Mouse (Mus musculus): ENCODE data around the gene S100z. TPM values are rescaled to one million over a fixed set of nuclear protein-coding genes. Genes with fewer than 3 reads are reported as not detected.

Gene S100z
- polyA plus RNA-seq (2015; fragmentation: Illumina TruSeq; extraction: RNeasy Lipid Tissue Mini Kit (QIAGEN cat#74804); ENCODE audit: insufficient read depth, low read depth, low replicate concordance), result not detected

DNA sequence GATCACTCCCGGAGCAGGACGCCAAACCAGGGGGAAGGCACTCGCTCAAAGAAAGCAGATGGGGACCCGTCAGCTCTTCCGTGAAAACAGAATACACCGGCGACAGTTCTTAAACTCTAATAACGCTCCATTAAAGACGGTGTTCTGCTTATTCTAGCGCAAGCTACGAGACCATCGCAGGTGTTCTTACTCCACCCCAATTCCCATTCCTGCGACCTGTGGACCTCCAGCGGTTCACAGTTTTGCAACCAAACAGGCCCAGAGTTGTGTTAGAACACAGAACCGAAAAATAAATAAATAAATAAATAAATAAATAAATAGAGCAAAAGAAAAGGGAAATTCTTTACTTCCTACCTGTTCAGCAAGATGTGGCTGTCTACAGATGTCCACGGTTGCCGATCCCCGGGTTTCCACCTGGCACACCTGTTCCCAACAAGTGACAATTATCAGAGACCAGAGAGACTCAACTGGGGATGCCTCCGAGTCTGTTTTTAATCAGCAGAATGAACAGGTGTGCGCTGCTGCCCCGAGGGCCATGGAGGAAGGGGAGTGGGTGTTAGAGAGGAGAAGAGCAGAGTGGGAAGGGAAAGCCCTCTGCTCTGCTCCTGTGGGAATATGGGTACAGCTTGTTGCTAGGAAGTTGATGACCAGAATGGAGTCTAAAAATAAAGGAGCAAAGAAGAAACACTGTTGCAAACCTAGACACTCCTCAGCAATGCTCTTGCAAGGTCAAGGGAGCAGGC lies at the start of gene S100z:
Gene S100z (minus strand): TSS at position 51 of the 743 bp plus-strand sequence.

DNA sequence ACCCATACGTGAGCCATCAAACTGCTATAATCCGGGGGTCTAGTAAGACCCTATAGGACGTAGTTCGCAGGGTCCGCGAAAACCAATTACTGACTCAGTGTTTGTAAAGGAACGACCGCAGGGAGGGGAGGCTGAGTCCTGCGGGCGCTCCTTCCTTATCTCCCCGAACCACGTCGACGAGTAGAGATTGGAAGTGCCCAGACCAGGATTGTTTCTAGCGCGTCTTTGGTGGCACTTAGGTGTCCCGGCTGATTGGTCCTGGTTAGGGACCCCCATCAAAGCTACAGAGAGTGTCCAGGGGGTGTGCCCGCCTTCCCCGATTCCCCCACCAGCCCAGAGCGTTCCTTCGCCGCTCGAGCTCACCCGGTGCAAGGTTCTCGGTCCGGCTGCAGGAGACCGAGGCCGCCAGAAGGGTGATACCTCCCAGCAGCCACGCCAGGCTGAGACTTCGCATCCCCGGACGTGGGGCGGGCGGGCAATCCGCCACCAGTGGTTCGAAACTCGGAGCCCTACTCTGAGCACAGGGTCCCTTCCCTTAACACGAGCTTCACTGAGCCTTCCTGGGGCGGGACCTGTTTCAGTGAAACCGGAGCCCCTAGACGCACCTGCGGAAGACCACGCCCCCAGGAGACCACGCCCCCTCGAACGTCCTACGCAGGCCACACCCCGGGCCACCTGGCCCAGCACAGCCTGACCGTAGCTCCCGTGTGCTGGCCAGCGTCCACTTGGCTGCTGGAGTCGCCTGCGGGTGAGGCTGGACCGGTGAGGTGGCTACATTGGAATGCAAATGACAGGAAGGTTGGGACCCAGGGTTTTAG lies 46.4 kb upstream of the S100z start, which contains the start of gene F2rl1:
Gene F2rl1 (minus strand): TSS at position 554 of the 818 bp plus-strand sequence.

DNA sequence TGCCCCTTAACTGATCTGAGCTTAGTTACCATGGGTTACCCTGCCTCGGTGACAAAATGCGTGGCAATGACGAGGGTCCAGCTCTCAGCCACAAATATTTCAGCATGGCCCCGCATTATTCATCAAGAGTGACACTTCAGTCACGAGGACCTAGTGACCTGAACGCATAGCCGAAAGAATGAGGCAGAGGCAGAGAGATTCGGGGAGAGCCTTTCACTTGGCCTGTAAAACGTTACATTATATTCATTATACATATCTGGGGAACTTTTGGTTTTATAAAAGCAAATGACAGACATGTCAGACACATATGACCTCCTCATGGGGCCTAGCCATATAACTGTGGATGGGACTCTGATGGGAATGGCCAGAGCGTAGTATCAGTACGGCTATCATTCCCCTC lies 33.7 kb downstream of the S100z start, which contains the start of gene Crhbp:
Gene Crhbp (minus strand): TSS at position 101 of the 400 bp plus-strand sequence.

Other genes with a start within 250 kb of the S100z start
- 1.2 TPM for gene Pde8b, start 228.4 kb downstream of the S100z start, polyA plus RNA-seq (2015; fragmentation: Illumina TruSeq; extraction: RNeasy Lipid Tissue Mini Kit (QIAGEN cat#74804); ENCODE audit: insufficient read depth, low read depth, low replicate concordance)
- gene Zbed3, start 155.1 kb downstream of the S100z start, polyA plus RNA-seq (2015; fragmentation: Illumina TruSeq; extraction: RNeasy Lipid Tissue Mini Kit (QIAGEN cat#74804); ENCODE audit: insufficient read depth, low read depth, low replicate concordance), result 6.2 TPM
- 6.5 TPM for gene Aggf1, start 103.4 kb downstream of the S100z start, polyA plus RNA-seq (2015; fragmentation: Illumina TruSeq; extraction: RNeasy Lipid Tissue Mini Kit (QIAGEN cat#74804); ENCODE audit: insufficient read depth, low read depth, low replicate concordance)
- not detected for gene Crhbp, start 33.8 kb downstream of the S100z start, polyA plus RNA-seq (2015; fragmentation: Illumina TruSeq; extraction: RNeasy Lipid Tissue Mini Kit (QIAGEN cat#74804); ENCODE audit: insufficient read depth, low read depth, low replicate concordance)
- gene F2rl1, start 46.5 kb upstream of the S100z start, polyA plus RNA-seq (2015; fragmentation: Illumina TruSeq; extraction: RNeasy Lipid Tissue Mini Kit (QIAGEN cat#74804); ENCODE audit: insufficient read depth, low read depth, low replicate concordance), result 1.6 TPM
- gene F2r, start 139.8 kb upstream of the S100z start, polyA plus RNA-seq (2015; fragmentation: Illumina TruSeq; extraction: RNeasy Lipid Tissue Mini Kit (QIAGEN cat#74804); ENCODE audit: insufficient read depth, low read depth, low replicate concordance), result 4.3 TPM
- not detected for gene F2rl2, start 218.1 kb upstream of the S100z start, polyA plus RNA-seq (2015; fragmentation: Illumina TruSeq; extraction: RNeasy Lipid Tissue Mini Kit (QIAGEN cat#74804); ENCODE audit: insufficient read depth, low read depth, low replicate concordance)

Measured in pancreas, adult 10 weeks (tissue).